Mouse (Mus musculus): ENCODE data around the gene C1qtnf1.
A peak's percentile ranks its signal among the peaks of the same experiment; 100 is the strongest.
"Not testable (repeated sequence)": the region's sequence is repeated elsewhere in the genome, so short reads cannot be mapped to it uniquely, and the experiment has no call there.

Gene C1qtnf1

DNA sequence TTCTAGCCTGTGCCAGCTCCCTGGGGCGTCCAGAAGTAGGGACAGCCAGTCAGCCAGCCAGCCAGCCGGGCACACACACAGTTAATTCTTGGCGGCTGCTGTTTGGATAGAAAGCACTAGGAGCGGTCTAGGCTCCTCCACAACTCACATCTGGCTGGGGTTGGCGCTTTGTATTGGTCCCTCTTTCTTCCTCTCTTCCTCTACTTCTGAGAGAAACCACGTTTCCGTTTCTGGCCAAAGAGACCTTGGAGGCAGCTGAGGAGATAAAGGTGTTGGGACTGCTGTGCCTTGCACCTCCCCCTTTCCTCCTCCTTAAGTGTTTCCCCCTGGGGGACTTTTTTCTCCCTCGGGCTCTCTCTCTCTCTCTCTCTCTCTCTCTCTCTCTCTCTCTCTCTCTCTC lies at the start of gene C1qtnf1:
Gene C1qtnf1, plus strand, starts transcription at position 218 of the 400 bp plus-strand sequence.
- no peak for DNase-seq (ENCODE audit: low spot score)

DNA sequence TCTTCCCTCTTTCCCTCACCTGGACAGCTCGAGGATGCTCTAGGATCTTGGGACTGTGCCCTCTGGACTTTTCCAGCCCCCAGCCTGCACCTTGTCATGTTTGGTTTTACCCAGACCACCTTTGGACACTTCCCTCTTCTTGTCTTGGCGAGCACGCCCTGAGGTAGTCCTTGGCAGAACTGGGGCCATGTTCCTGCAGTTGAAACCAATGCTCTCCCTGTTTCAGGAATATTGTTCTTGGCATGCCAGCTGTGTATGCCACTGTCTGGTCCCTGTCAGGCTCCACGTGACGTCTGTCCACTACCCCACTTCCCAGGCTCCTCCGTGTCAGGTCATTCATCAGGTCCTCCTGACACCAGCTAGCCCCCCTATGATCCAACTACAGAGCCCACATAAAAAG lies 49.3 kb upstream of the C1qtnf1 start:
- DNase-seq (ENCODE audit: low spot score): no peak

DNA sequence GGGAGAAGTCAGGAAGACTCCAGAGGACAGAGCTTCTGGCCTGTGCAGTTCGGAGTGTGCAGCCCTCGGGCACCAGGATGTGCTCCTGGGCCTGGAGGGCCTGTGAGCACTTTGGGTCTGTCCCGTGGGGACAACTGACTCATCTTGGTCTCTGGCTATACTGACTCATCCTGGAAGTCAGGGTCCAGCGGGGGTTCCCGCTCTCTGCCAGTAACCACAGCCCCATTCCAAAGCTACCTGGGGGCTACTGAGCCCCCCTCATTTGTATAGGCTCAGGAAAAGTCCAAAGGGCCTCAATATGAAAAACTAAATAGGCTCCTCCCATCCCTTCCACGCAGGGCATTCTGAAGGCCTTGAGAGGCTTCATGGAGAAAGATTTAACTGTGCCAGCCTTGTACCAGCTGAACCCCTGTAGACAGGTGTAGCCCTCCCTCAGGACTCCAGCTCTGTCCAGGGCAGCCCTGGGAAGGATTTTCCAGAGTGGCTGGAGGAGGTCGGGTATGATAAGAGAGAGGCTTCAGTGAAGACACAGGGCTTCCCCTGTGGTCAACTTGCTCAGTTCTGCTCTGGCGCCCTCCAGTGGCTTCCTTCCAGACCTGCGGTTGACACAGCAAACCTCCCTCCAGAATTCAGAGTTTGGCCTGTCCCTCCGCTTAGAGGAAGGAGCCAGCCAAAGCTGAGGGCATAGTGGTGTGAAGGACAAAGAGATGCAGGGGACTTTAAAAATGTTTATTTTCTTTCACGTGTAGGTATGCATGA lies 48.6 kb upstream of the C1qtnf1 start:
- peak; percentile 72 for DNase-seq (ENCODE audit: low spot score)

DNA sequence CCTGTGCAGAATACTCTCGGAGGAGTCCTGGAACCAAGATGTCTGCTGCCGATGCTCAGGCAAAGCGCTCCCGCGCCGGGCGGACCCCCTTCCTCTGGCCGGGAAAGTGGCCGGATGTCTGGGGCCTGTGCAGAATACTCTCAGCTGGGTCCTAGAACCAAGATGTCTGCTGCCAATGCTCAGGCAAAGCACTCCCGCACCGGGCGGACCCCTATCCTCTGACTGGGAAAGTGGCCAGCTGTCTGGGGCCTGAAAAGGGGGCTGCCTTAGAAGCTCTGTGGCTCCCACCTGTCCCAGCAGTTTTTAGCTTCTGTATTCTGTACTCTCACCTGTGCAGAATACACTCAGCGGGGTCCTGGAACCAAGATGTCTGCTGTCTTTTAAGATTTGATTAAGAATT lies 40.2 kb upstream of the C1qtnf1 start:
- not testable (repeated sequence) for DNase-seq (ENCODE audit: low spot score)

- DNase-seq (ENCODE audit: low spot score): no peak
Measured at GRCm38 (mm10) chr11:118393991-118394390, 34.0 kb upstream of the C1qtnf1 start.

DNA sequence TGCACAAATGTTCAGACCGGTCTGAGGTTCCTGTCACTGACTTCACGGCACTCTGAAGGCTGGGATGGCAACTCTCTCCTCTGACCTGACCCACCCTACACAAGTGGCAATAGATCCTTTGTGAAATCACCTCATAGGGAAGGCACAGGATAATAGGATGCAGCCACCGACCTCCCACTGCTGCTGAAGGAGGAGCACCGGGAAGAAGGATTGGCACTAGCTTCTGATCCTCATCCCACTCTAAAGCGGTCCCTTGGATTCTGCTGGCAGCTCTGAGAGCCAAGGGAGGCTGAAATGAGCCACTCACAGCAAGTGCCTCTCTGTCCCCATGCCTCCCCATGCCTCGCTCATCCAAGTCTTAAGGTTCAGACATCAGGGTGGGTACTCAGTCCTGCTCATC lies 33.5 kb upstream of the C1qtnf1 start:
- no peak for DNase-seq (ENCODE audit: low spot score)

DNA sequence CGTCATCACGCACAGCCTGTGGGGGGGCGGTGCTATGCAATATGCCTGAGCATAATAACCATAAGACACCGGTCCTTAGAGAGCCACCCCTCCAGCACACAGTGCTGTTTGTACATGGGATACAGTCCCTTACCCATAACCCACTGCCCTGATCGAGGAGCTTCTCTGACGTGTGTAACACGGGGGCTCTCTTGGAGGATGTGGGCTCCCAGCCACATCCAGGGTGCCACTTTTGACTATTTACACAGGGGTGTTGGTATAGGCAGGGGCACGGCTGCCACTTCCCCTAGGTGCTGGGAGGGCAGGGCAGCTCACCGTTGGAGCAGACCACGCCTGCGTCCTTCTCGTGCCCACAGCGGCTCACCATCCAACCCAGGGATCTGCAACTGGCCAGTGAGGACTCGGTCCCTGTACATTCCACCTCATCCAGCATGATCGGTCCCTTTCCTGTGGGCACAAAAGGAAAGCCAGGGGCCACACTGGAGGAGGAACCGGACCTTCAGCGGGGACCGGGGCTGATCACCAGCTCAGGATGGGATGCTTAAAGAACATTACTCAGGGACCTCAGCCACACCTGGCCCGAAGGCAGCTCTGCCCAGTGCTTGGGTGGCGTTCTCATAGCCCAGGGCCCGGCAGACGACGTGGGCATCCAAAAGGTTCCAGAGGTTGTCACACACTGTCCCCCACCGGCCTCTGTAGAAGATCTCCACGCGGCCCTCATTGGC lies 30.0 kb upstream of the C1qtnf1 start:
- no peak for DNase-seq (ENCODE audit: low spot score)

- DNase-seq (ENCODE audit: low spot score): no peak
Measured at GRCm38 (mm10) chr11:118399891-118400565, 28.0 kb upstream of the C1qtnf1 start.

DNA sequence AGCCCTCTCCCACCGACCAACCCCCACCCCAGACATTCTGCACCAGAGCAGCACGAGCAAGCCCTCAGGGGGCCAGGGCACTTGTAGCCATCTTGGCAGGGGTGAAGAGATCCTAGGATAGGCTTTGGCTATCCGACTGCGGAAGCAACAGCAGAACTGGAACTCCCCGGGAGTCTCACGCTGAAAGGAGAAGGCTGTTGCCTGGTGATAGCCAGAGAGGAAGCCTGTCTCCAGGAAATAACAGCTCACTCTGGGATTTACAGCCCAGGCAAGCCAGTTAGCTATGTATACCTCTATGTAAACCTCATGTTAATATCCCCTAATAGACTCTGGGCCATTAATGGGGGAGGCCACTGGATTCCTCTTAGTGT lies 27.5 kb upstream of the C1qtnf1 start:
- DNase-seq (ENCODE audit: low spot score): no peak

- no peak for DNase-seq (ENCODE audit: low spot score)
Measured at GRCm38 (mm10) chr11:118401195-118401594, 26.8 kb upstream of the C1qtnf1 start.

GRCm38 (mm10) chr11:118401760-118402280 lies 26.2 kb upstream of the C1qtnf1 start, which contains the start of gene Lgals3bp:
Gene Lgals3bp, minus strand, starts transcription at chr11:118402092.
- no peak for DNase-seq (ENCODE audit: low spot score)

DNA sequence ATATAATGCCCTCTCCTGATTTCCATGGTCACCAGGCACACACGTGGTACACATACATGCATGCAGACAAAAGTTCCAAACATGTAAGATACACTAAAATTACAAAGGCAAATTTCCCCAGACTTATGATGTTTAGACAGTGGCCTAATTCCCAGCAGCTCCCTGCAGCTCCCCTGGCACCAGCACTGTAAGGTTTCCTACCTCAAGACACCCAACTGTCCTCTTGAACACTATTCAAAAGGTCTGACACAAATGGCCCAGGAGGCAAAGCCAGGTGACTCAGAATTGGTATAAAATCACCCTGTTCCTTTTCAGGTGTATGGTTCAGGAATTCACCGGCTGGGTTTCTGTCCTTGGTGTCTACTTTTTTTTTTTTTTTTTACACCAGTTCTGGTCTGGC lies 24.8 kb upstream of the C1qtnf1 start:
- no peak for DNase-seq (ENCODE audit: low spot score)

DNA sequence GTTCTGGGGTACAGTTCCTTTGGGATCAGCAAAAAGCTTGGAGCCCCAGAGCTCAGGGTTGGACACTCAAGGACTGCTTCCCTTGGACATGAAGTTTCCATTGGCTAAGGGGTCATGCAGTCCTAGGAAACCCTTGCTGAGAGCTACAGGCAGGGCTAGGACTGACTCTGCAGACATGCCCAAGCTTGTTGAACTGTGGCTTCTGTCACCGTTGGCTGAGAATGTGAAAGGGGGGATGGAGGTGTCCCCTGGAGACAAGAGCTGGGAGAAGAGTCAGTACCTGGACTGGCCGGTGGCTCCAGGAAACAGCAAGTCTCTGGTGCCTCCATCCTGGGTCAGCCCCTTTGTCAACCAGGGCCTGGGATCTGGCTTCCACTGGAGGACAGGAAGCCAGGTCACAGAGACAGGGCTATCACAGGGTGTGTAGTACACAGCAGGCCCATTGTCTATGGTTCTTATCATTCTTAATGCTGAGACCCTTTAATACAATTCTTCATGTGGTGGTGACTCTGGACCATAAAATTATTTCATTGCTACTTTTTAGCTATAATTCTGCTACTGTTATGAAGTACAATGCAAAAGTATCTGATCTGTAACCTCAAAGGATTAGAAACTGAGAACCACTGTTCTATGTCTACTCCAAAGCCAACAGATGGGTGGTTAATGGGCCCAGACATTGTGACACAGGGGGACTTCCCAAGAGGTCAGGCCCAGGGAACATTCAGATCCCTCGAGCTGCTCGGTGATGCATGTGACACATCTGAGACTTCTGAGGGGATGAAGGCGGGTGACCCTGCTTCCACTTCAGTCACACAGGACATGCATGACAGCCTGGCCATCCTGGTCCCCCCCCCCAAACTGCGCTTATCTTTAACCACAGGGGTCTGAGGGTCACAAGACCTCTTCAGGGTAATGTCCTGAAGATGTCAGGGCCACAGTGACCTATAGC lies 23.8 kb upstream of the C1qtnf1 start:
- DNase-seq (ENCODE audit: low spot score): no peak

DNA sequence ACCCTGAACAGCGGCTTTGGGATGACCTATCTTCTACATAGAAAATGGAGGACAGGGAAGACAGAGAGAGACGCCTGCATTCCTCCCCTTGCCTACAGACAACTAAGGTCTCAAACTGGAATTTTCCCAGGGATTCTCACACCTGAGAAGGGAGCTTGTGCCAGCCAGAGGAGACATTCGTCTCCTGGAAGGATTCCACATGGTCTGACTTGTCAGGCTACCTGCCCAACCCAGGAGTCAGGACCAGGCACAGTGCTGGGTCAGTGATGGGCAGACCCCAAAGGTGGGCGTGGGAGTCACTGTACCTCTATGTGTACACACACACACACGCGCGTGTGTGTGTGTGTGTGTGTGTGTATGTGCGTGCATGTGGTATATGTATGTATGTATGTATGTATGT lies 22.7 kb upstream of the C1qtnf1 start:
- no peak for DNase-seq (ENCODE audit: low spot score)

DNA sequence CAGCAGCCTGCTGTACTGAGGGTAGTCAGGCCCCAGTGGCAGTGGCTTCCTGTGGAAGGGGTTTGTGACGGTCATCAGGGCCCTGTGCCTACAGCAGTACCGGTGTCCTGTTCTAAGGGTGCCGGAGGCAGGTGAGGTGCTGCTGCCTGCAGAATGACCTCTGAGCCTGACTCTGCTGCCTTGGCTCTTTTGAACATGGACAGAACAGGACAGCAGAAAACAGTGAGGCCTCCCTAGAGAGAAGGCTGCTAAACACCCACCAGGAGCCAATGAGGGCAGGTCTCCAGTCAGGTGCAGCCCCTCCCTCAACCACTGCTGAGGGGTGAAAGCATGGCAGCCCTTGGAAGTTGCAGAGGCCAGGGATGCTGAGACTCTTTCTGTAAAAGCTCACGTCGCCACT lies 21.5 kb upstream of the C1qtnf1 start:
- no peak for DNase-seq (ENCODE audit: low spot score)

DNA sequence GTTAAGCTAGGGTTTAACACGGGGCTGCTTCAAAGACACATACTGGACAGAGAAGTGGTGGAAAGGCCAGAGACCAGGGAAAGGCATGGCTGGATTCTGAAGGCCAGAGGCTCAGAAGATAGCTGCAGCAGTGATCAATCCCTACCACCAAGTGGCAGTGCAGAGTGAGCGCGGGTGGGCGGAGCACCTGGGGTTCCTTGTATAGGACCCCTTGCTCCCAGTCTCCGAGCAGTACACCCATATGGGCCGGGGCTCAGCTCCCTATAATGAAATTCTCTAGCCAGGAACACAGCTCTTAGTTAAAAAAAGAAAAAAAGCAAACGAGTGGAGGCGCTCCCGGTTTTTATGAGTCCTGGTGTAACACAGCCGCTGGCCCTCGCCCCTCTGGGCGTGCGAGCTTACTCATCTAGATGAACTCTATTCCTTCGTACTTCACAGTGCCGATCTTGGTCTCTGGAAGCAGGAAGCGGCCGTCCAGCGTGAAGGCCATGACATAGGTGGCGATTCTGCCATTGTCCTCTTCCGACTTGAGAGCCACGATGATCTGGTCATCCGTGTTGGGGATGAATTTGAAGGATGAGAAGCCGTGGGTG lies 20.6 kb upstream of the C1qtnf1 start:
- no peak for DNase-seq (ENCODE audit: low spot score)

DNA sequence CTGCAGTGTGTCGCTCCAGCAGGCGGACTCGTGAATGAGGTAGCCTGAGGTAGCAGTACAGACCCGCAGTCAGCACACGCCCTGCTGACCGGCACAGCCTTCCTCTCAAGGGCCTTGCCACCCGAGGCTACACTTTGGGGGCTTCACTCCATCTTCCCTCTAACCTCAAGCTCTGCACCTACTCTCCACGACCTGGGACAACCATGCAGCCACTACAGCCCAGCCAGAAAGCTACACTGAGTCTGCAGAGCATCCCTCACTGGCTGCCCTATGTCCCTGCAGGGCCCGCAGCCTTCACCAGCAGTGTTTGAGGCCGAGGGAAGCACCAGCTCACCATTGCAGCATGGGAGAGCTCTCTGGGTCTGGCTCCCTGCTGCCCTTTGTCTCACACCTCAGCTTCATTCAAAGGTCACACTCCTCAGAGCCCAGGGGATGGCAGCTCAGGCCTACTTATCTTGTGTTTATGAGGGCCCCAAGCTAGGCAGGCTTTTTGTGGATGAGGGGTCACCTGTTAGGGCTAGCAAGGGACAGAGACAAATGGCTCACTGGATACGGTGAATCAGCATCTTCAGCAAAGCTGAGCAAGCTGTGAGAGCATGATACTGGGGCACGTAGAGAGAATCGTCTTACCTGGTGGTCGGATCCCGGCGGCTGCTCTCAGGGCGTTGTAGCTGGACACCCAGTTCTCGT lies 19.8 kb upstream of the C1qtnf1 start:
- no peak for DNase-seq (ENCODE audit: low spot score)

DNA sequence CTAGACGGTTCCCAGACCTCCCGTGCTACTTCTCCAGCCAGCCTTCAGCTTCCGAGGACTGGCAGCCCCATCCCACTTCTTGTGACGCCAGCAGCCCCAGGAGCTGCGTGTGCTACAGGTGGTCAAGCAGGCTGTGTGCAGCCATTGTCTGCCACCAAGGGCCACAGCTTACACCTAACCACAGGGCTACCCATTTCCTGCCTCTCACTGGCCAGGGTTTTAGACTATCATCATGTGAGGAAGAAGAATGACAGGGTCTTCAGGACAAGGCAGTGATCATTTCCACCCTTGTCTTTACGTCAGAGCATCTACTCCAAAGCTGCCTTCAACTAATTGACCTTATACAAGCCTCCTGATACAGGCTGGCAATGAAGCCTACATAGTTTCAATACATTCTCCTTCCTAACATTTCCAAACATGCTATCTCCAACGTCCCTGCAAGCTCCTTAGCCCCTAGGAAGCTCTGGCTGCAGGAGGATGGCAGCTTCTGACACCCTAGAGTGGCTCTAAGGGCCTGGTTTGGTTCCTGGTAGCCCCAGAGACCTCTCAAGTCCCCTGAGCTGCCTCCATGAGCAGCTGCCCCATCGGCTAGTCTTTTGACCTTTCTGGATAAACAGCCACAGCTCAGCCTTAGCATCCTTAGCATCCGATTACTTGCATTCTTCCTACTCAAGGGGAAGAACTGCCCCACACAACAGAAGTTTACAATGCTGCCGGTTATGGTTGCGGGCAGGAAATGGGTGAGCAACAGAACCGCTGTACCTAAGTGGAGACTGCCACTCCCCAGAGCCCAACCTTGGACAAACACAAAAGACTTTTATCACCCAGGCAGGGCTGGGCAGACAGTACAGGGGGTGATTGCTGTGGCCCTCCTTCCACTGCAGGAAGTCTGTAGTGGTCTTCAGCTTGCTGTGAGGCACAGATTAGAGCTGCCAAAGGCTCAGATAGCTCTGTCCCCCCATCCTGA lies 18.6 kb upstream of the C1qtnf1 start:
- no peak for DNase-seq (ENCODE audit: low spot score)

- no peak for DNase-seq (ENCODE audit: low spot score)
Measured at GRCm38 (mm10) chr11:118410073-118410444, 17.9 kb upstream of the C1qtnf1 start.
